Mouse (Mus musculus) cortical plate, adult 2 months (tissue): ENCODE data around the gene 4932438H23Rik.

Experiments
- CTCF ChIP-seq: fragments of 200-500 bp; IDR thresholded peaks from 2 replicates; pipeline ENCODE4 v1.5.1; 2011; ENCODE audit warnings: mild to moderate bottlenecking, control low read depth, low read length; ENCODE audit not compliant: insufficient read depth; ENCODE audit errors: extremely low read depth
- POLR2A ChIP-seq: fragments of 200-500 bp; IDR thresholded peaks from 2 replicates; pipeline ENCODE4 v1.6.1; 2011; ENCODE audit warnings: mild to moderate bottlenecking, low read length, control low read depth; ENCODE audit not compliant: insufficient read depth; ENCODE audit errors: extremely low read depth

DNA sequence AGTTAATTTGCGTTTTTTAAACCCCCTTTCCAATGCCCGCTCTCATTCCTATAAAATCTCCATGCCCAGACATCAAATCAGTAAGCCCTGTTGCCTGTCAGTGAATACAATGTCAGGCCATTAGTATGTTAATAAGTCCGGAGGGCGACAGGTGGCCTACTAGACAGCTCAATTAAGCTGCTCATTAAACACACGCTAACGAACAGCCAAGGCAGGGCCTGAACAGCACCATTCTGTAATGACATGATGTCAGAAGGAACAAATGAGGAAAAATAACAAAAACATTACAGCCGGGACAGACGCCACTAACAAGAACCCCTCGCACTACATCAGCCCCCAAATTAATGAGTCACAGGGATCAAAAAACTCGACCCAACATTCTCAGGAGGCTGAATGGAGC lies 45.5 kb upstream of the 4932438H23Rik start:
- no peak for TF ChIP-seq POLR2A
- TF ChIP-seq CTCF, result no peak
